Mouse (Mus musculus) naive thymus-derived CD4-positive, alpha-beta T cell, adult 5 months (primary cell): ENCODE results near the gene Itih3. TPM values are rescaled to one million over a fixed set of nuclear protein-coding genes. Genes with fewer than 3 reads are reported as not detected.

ENCODE experiments used
- polyA plus RNA-seq: library from polyadenylated mRNA; unstranded; fragments of 100-300 nt; shearing (Covaris generic); gene quantifications from one replicate; pipeline ENCODE4 v1.2.1, GENCODE M21; 2017

The Itih3 gene
- not detected for polyA plus RNA-seq

DNA sequence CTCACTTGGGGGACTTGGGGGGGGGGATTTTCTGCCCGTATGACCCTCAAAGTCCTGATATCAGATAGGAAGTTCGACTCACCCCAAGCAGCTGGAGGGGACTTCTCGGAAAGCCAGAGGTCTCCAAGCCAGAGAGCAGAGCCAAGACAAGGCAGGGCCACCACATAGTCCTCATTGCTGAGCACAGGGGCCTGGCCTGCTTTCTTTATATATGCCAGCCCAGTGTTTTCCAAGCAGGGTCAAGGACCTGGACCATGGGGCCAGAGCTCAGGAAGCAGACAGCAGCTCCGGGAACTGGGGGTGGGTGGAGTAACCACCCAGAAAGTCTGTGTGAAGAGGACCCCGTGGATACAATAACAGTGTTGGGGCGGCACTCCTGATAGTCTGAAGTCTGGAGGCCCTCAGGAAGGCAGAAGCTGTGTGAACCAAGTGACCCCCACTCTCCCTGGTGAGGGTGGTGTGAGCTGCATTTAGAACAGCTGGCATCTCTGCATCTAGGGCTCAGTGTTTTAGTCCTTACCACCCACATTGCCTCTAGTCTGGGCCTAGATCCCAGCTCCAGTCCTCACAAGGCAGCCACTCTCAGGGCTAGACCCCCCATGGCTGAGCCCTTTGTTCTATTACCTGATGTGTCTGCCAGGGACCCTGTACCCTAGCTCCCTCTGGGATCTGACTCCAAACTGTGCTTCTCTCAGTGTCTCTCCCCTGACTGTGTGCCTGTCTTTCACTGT lies at the start of gene Itih3:
TSS of gene Itih3 (minus strand) at position 386 of the 731 bp plus-strand sequence.

DNA sequence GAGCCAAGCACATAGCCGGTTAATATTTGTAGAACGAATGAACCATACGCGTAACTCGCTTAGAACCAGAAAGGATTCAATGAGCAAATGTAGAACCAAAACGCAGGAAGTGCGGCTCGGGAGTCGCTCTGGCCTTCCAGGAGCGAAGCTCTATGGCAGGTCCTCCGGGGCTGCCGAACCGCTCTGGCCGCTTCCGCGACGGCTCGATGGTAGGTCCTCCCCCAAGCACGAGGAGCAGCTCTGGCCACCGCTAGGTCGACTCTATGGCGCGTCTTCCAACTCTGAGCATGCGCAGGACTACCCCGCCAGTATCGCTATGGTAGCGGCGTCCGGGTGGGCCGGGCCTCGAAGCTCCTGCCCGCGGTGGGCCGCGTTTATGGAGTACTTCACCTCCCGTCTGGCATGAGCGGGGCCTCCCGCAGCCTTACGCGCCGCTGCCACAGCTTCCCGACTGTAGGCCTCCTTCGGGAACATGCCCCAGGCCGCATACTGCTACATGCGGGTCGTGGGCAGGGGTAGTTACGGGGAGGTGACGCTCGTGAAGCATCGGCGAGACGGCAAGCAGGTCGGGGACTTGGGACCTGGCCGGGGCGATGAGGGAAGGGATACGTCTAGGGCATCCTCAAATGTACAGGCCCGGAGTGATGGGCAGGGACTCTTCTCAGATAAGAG lies 27.7 kb upstream of the Itih3 start, which contains the start of gene Nek4:
TSS of gene Nek4 (plus strand) at position 224 of the 672 bp plus-strand sequence.

DNA sequence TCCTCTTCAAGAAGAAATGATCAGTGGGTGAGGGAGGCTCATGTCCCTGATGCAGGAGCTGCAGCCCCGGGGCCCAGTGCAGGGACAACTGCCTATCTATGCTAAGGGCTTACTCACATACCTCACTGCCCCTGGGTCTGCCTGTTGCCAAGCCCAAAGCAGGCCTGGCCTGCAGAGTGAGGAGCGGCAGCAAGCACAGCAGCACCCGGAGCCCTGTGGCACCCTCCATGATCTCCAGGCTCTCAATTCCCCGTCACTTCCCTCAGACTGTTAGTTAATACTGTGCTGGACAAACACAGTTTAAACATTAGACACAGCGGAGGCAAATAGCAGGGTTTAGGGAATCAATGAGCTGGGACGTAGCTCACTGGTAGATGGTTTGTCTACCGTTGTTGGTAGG lies 19.5 kb upstream of the Itih3 start, which contains the start of gene Itih1:
TSS of gene Itih1 (minus strand) at position 252 of the 400 bp plus-strand sequence.

DNA sequence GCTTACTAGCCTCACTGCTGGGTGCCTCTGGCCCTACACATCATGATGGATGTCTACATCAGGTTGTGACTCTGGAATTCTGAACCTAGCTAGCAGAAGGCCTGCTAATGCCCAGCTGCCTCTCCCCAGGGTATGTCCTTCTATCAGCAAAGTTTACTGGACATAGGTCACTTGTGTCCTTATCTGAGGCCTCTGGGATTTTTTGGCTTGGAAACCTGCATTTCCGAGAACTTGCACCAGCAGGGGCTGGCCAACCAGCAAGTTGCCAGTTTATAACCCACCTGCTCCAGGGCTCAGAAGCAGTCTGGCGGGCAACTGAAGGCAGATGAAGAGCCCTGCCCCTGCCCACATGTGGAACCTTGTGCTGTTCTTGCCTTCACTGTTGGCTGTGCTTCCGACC lies 37.4 kb downstream of the Itih3 start, which contains the start of gene Itih4:
TSS of gene Itih4 (plus strand) at position 273 of the 400 bp plus-strand sequence.

DNA sequence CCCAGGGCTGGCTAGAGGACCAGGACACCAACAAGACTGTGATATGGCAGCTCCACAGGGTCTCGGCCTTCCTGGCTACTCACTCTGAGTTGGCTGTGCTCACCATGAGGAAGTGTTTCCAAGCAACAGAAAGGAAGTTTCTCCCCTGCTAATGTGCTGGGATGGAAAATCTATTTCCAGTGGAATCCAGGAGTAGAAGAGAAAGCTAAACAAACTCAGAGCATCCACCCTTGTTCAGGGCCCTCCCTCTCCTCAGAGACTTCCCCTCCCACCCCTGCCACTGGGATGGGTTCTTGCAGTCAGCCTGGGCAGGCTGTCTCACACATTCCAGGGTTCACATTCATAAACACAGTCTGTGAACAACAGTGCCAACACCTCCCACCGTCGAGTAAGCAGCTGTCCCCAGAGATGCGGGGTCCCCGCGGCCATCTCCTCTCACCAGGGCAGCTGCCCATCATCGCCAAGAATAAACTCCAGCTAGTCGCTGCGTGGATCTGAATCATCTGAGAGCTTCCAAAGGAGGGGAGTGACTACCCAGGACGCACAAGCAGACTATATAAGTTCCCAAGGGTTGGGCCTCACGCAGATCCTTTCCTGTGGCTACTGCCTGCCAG lies 44.5 kb downstream of the Itih3 start, which contains the start of gene Mustn1:
TSS of gene Mustn1 (plus strand) at position 243 of the 614 bp plus-strand sequence.

Other genes starting within 250 kb of the Itih3 start
- gene Sfmbt1, start 208.9 kb downstream of the Itih3 start, polyA plus RNA-seq: 17.8 TPM
- gene Tmem110, start 98.2 kb downstream of the Itih3 start, polyA plus RNA-seq: 23.2 TPM
- 0.66 TPM for gene Mustn1, start 44.6 kb downstream of the Itih3 start, polyA plus RNA-seq
- not detected for gene Itih4, start 37.3 kb downstream of the Itih3 start, polyA plus RNA-seq
- not detected for gene Itih1, start 19.5 kb upstream of the Itih3 start, polyA plus RNA-seq
- gene Nek4, start 27.6 kb upstream of the Itih3 start, polyA plus RNA-seq: 2.8 TPM
- 8.1 TPM for gene Glt8d1, start 77.6 kb upstream of the Itih3 start, polyA plus RNA-seq
- gene Spcs1, start 77.9 kb upstream of the Itih3 start, polyA plus RNA-seq: 160 TPM
- 181 TPM for gene Pbrm1, start 95.4 kb upstream of the Itih3 start, polyA plus RNA-seq
- 134 TPM for gene Gnl3, start 95.4 kb upstream of the Itih3 start, polyA plus RNA-seq
- gene Smim4, start 205.2 kb upstream of the Itih3 start, polyA plus RNA-seq: 63.6 TPM
- 0.71 TPM for gene Nt5dc2, start 207.3 kb upstream of the Itih3 start, polyA plus RNA-seq
- 0.25 TPM for gene Stab1, start 244.9 kb upstream of the Itih3 start, polyA plus RNA-seq